Mouse (Mus musculus) G1E (cell line): ENCODE measurements at regions not wholly inside any gene's neighbourhood (a gene's known extent, or its start where the extent isn't known, plus 50 kb on each side); places are given as distances from the start of the nearest gene placed in this dataset.

Experiments used
- CTCF ChIP-seq: IDR thresholded peaks from 2 replicates; pipeline ENCODE4 v1.5.1; 2012; ENCODE audit warnings: low read depth, low read length, inconsistent platforms, mixed read lengths
- GATA2 ChIP-seq: IDR thresholded peaks from 2 replicates; pipeline ENCODE4 v1.6.1; 2012; ENCODE audit warnings: low read depth, low read length, inconsistent platforms, borderline replicate concordance
- POLR2AphosphoS5 ChIP-seq: IDR thresholded peaks from 2 replicates; pipeline ENCODE4 v1.6.1; 2012; ENCODE audit warnings: low read depth, low read length, inconsistent platforms; ENCODE audit not compliant: insufficient replicate concordance
- TAL1 ChIP-seq: conservative IDR thresholded peaks from 2 replicates; pipeline ENCODE4 v1.6.1; 2012; ENCODE audit warnings: low read depth, low read length, inconsistent platforms, mixed read lengths

- TF ChIP-seq CTCF, result no peak
- TF ChIP-seq POLR2AphosphoS5, result no peak
- TF ChIP-seq TAL1, result no peak
- no peak for TF ChIP-seq GATA2
These were observed 178.2 kb upstream of the Ctnnb1 start for GRCm38 (mm10) chr9:120750820-120751219.
